Mouse (Mus musculus) kidney, postnatal 4 days (tissue): ENCODE data around the gene Tlr2.
A peak's percentile ranks its signal among the peaks of the same experiment; 100 is the strongest.
"Not testable (repeated sequence)": the region's sequence is repeated elsewhere in the genome, so short reads cannot be mapped to it uniquely, and the experiment has no call there.

Experiments used
- DNase-seq, 2 experiments: peaks; one replicate each; pipeline ENCODE4 v3.0.0; 2021; ENCODE audit warnings: mixed read lengths in 2 of 2

The Tlr2 gene

GRCm38 (mm10) chr3:83841095-83841850 lies at the start of gene Tlr2:
Gene Tlr2, minus strand, starts transcription at chr3:83841767.
- peak; percentile 81 to 86 for DNase-seq

- no peak for DNase-seq
These were observed 43.6 kb upstream of the Tlr2 start for GRCm38 (mm10) chr3:83885163-83885562.

GRCm38 (mm10) chr3:83879261-83880050 lies 37.9 kb upstream of the Tlr2 start:
- not testable (repeated sequence) for DNase-seq

- no peak for DNase-seq
These were observed 37.2 kb upstream of the Tlr2 start for GRCm38 (mm10) chr3:83878801-83879200.

- no peak for DNase-seq
These were observed 34.7 kb upstream of the Tlr2 start for GRCm38 (mm10) chr3:83876299-83876698.

GRCm38 (mm10) chr3:83875078-83875477 lies 33.5 kb upstream of the Tlr2 start:
- DNase-seq: not testable (repeated sequence)

GRCm38 (mm10) chr3:83872853-83873252 lies 31.3 kb upstream of the Tlr2 start:
- DNase-seq: not testable (repeated sequence)

GRCm38 (mm10) chr3:83871962-83872361 lies 30.4 kb upstream of the Tlr2 start:
- not testable (repeated sequence) for DNase-seq

- DNase-seq: not testable (repeated sequence)
These were observed 30.0 kb upstream of the Tlr2 start for GRCm38 (mm10) chr3:83871559-83871958.

GRCm38 (mm10) chr3:83869776-83870175 lies 28.2 kb upstream of the Tlr2 start:
- no peak for DNase-seq

GRCm38 (mm10) chr3:83867026-83867425 lies 25.5 kb upstream of the Tlr2 start:
- not testable (repeated sequence) for DNase-seq

GRCm38 (mm10) chr3:83865216-83865615 lies 23.6 kb upstream of the Tlr2 start:
- no peak for DNase-seq

- DNase-seq: no peak
These were observed 22.5 kb upstream of the Tlr2 start for GRCm38 (mm10) chr3:83864064-83864548.

GRCm38 (mm10) chr3:83862956-83863355 lies 21.4 kb upstream of the Tlr2 start:
- peak; percentile 41 to 63 for DNase-seq

- no peak for DNase-seq
These were observed 18.0 kb upstream of the Tlr2 start for GRCm38 (mm10) chr3:83859595-83859994.

- DNase-seq: no peak
These were observed 17.5 kb upstream of the Tlr2 start for GRCm38 (mm10) chr3:83859071-83859470.

GRCm38 (mm10) chr3:83857621-83858020 lies 16.1 kb upstream of the Tlr2 start:
- no peak for DNase-seq

- DNase-seq: no peak
These were observed 14.1 kb upstream of the Tlr2 start for GRCm38 (mm10) chr3:83855643-83856042.

- no peak for DNase-seq
These were observed 7.8 kb upstream of the Tlr2 start for GRCm38 (mm10) chr3:83849341-83849740.

GRCm38 (mm10) chr3:83844766-83845520 lies 3.4 kb upstream of the Tlr2 start:
- no peak for DNase-seq

- DNase-seq: no peak
These were observed 2.1 kb downstream of the Tlr2 start for GRCm38 (mm10) chr3:83839477-83839876.

- no peak for DNase-seq
These were observed 4.9 kb downstream of the Tlr2 start for GRCm38 (mm10) chr3:83836685-83837084.

- DNase-seq: no peak
These were observed 13.4 kb downstream of the Tlr2 start for GRCm38 (mm10) chr3:83828145-83828611.
